Mouse (Mus musculus) midbrain, embryonic 13.5 days (tissue): ENCODE measurements at regions not wholly inside any gene's neighbourhood (a gene's known extent, or its start where the extent isn't known, plus 50 kb on each side); places are given as distances from the start of the nearest gene placed in this dataset.

Experiments used
- ATAC-seq: fragments of 200-750 bp; cut with Nextera tagmentation; 2 replicates; pipeline ENCODE4 v1.8.0; 2017; ENCODE audit warnings: mild to moderate bottlenecking, moderate TSS enrichment, moderate library complexity
- H3K27ac ChIP-seq: fragments of 300-500 bp; sonication (generic); 2 replicates; pipeline ENCODE4 v1.5.1; 2015; ENCODE audit warnings: inconsistent platforms, mild to moderate bottlenecking, moderate library complexity
- H3K27me3 ChIP-seq: fragments of 300-500 bp; sonication (generic); 2 replicates; pipeline ENCODE4 v1.6.1; 2015; ENCODE audit warnings: mild to moderate bottlenecking, inconsistent platforms
- H3K36me3 ChIP-seq: fragments of 300-500 bp; sonication (generic); 2 replicates; pipeline ENCODE4 v1.6.1; 2015; ENCODE audit warnings: mild to moderate bottlenecking, inconsistent platforms
- H3K4me1 ChIP-seq: fragments of 300-500 bp; sonication (generic); replicated peaks from 2 replicates; pipeline ENCODE4 v1.6.1; 2015; ENCODE audit warnings: inconsistent platforms
- H3K4me2 ChIP-seq: fragments of 300-500 bp; sonication (generic); replicated peaks from 2 replicates; pipeline ENCODE4 v1.6.1; 2015; ENCODE audit warnings: moderate library complexity, mild to moderate bottlenecking, inconsistent platforms
- H3K4me3 ChIP-seq: fragments of 300-500 bp; sonication (generic); replicated peaks from 2 replicates; pipeline ENCODE4 v1.5.1; 2015; ENCODE audit warnings: mild to moderate bottlenecking, inconsistent platforms
- H3K9ac ChIP-seq: fragments of 300-500 bp; sonication (generic); replicated peaks from 2 replicates; pipeline ENCODE4 v1.6.1; 2015; ENCODE audit warnings: mild to moderate bottlenecking, inconsistent platforms
- H3K9me3 ChIP-seq: fragments of 300-500 bp; sonication (generic); 2 replicates; pipeline ENCODE4 v1.6.1; 2016; ENCODE audit warnings: mild to moderate bottlenecking, inconsistent platforms
- WGBS: fragments of 180-500 bp; shearing (Covaris S2); methylation state at CpG from one replicate; pipeline ENCODE4 v1.1.7; 2015; 5-methylcytosine and 5-hydroxymethylcytosine counted together

DNA sequence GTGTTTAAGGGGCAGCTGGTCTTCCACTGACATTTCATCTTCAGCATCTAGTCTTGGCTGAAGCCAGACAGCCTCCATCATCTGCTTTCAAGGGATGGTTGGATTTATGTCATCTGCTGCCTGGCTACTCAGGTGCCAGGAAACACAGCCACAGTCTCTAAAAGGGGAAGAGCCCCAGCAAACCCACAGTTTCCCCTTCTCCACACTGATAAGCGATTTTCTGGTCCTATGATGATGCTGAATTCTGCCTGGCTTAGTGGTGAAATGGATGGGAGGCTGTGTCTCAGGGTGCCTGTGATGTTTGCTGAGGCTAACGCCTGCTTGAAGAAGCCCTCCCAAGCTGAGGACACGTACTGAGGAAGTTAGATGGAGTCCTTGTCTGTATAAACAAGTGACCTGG lies 160.5 kb downstream of the Unc5cl start:
- H3K27me3 ChIP-seq = no peaks in the 10 kb centered on the region
- ATAC-seq = no peak
- 83% methylated on average over 3 of the region's 3 CpGs for WGBS

DNA sequence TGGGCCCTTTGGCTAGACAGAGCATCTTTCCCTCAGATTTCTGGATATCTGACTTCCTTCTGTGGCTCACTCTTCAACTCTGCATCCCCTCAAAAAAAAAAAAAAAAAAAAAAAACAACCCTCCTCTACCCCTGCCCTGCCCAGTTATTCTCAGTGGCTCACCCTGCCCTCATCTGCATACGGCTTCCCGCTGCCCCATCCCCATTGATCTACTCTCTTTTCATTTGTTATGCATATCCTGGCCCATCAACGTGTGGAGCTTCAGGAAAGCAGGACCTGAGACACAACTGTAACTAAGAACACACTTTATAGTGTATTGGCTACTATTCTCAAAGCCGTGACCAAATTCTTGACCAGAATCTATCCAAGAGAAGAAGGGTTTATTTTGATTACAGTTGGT lies 161.5 kb downstream of the Unc5cl start:
- ATAC-seq = no peak
- 30% methylated on average over 4 of the region's 4 CpGs for WGBS

More for the DNA sequence above, 160.5 kb downstream of the Unc5cl start:
- no peak overlapping the region for H3K9ac ChIP-seq
- peaks cover 6% of the 10 kb centered on the region; the same call in 1 of the 2 replicates for H3K9me3 ChIP-seq
- H3K4me1 ChIP-seq = no peaks in the 10 kb centered on the region; the same call in 1 of the 2 replicates
- no peak overlapping the region for H3K4me3 ChIP-seq
- 0 out of 2 replicates have a peak, but pooled peaks cover 2% of the 10 kb centered on the region for H3K36me3 ChIP-seq
- no peak overlapping the region for H3K4me2 ChIP-seq
- no peak overlapping the region for H3K27ac ChIP-seq

DNA sequence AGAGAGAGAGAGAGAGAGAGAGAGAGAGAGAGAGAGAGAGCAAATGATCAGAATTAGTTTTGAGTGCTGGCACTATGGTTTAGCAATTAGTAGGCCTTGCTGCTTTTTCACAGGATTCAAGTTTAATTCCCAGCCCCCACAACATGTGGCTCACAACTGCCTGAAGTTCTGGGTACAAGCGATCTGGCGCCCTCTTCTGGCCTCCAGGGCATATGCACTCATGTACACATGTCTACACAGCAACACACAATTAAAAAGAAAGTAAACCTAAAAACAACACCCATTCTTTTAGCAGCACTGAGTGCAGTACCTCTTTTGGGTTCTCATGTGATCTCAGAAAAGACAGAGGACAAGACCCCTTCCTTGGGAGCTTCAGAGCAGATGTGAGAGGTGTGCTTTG lies 166.2 kb downstream of the Unc5cl start:
- Histone ChIP-seq H3K4me3 (no peak overlapping the region), H3K36me3 (no peaks in the 10 kb centered on the region), H3K27ac (no peak overlapping the region), H3K4me1 (no peaks in the 10 kb centered on the region; the same call in 1 of the 2 replicates), H3K9me3 (peaks cover 5% of the 10 kb centered on the region; the same call in 1 of the 2 replicates), H3K4me2 (no peak overlapping the region), H3K9ac (no peak overlapping the region), H3K27me3 (no peaks in the 10 kb centered on the region)
- no peak for ATAC-seq
- 77% methylated on average over 2 of the region's 2 CpGs for WGBS

More for the DNA sequence above, 161.5 kb downstream of the Unc5cl start:
- Histone ChIP-seq H3K9me3 (peaks cover 6% of the 10 kb centered on the region; the same call in 1 of the 2 replicates), H3K36me3 (0 out of 2 replicates have a peak, but pooled peaks cover 2% of the 10 kb centered on the region), H3K27me3 (no peaks in the 10 kb centered on the region), H3K4me2 (no peak overlapping the region), H3K4me1 (no peaks in the 10 kb centered on the region; the same call in 1 of the 2 replicates), H3K27ac (no peak overlapping the region), H3K4me3 (no peak overlapping the region), H3K9ac (no peak overlapping the region)

DNA sequence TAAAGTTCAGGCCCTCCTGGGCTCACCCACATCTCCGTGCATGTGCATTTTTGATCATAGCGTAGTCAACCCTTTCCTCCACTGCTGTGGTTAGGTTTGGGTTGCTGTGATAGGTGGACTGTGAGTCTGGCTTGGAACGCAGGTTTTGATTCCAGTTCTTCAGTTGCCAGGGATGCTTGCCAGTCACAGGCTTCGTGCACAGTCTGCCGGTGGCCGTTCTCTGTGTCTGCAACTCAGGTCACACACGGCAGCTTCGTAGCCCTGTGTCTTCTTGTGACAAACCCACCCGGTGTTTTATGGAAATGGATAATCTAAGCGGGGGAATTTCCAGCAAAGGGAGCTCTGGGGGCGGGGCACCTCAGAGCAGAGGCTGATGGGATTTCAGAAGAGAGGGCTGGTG lies 167.0 kb downstream of the Unc5cl start:
- H3K9me3 ChIP-seq = peaks cover 5% of the 10 kb centered on the region; the same call in 1 of the 2 replicates
- ATAC-seq = no peak
- 93% methylated on average over 11 of the region's 11 CpGs for WGBS

DNA sequence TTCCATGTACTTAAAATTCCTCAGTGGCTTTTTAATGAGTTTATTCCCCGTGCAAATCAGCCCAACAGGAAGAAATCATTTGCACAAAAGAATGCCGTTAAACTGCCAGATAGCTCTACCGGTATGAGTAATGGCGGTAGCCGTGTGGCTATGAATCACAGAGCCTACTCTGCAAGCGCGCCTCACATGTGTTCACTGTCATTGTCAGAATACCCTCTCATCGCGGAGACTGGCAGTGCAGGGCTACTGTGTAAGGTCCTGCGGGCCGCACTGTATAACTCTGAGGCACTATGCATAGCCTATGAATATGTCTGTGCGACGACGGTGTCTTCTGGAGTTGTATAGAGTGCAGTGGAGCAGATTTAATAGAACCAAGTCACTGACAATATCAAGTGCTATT lies 170.2 kb downstream of the Unc5cl start:
- Histone ChIP-seq H3K4me1 (no peaks in the 10 kb centered on the region), H3K4me2 (no peak overlapping the region), H3K27ac (no peak overlapping the region), H3K9me3 (peaks cover 7% of the 10 kb centered on the region; the same call in 1 of the 2 replicates), H3K27me3 (no peaks in the 10 kb centered on the region), H3K36me3 (no peaks in the 10 kb centered on the region), H3K9ac (no peak overlapping the region), H3K4me3 (no peak overlapping the region)
- WGBS = 93% methylated on average over 14 of the region's 14 CpGs
- ATAC-seq = no peak

More for the DNA sequence above, 167.0 kb downstream of the Unc5cl start:
- Histone ChIP-seq H3K36me3 (no peaks in the 10 kb centered on the region), H3K4me2 (no peak overlapping the region), H3K4me1 (no peaks in the 10 kb centered on the region), H3K4me3 (no peak overlapping the region), H3K27ac (no peak overlapping the region), H3K27me3 (no peaks in the 10 kb centered on the region), H3K9ac (no peak overlapping the region)

DNA sequence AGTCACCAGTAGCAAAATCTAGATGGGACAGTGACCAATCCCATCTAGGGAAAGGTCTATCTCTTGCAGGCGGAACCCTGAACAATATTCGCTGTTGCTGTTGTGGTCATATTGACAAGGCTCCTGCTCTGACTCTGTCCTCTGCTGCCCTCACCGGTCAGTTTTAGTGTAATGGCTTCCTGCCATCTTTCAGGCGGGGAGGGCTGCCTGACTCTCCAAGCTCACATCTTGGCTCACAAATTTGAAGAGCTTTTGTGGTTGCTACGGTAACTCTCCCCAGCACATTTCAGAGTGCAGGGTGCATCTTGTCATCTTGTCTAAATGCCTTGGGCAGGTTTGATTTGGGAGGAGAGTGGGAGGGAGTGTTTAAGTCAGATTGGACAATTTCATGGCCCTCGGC lies 171.3 kb downstream of the Unc5cl start:
- Histone ChIP-seq H3K9me3 (peaks cover 7% of the 10 kb centered on the region; the same call in 1 of the 2 replicates), H3K27ac (no peak overlapping the region), H3K36me3 (no peaks in the 10 kb centered on the region), H3K9ac (no peak overlapping the region), H3K4me1 (no peaks in the 10 kb centered on the region), H3K4me2 (no peak overlapping the region), H3K27me3 (no peaks in the 10 kb centered on the region), H3K4me3 (no peak overlapping the region)
- 78% methylated on average over 6 of the region's 6 CpGs for WGBS
- no peak for ATAC-seq

DNA sequence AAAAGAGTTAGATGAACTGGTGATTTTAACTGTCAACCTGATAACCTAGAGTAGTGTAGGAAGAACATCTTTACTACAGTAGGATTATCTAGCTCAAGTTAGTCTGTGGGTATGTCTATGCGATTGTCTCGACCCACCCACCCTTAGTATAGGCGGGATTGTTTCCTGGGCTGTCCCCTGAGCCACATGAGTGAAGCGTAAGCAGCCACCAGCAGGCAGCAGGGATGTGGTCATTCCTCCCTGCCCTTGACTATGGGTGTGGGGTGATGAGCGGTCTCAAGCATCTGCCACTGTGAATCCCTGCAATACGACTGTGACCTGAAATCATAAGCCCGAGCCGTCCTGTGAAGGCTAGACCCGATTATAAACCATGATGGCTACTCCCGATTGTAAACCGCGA lies 184.9 kb downstream of the Unc5cl start:
- no peak for ATAC-seq
- Histone ChIP-seq H3K4me1 (no peaks in the 10 kb centered on the region), H3K9me3 (peaks cover 4% of the 10 kb centered on the region; the same call in 1 of the 2 replicates), H3K4me3 (no peak overlapping the region), H3K4me2 (no peak overlapping the region), H3K36me3 (no peaks in the 10 kb centered on the region), H3K9ac (no peak overlapping the region), H3K27me3 (no peaks in the 10 kb centered on the region), H3K27ac (no peak overlapping the region)
- WGBS = 94% methylated on average over 12 of the region's 12 CpGs

DNA sequence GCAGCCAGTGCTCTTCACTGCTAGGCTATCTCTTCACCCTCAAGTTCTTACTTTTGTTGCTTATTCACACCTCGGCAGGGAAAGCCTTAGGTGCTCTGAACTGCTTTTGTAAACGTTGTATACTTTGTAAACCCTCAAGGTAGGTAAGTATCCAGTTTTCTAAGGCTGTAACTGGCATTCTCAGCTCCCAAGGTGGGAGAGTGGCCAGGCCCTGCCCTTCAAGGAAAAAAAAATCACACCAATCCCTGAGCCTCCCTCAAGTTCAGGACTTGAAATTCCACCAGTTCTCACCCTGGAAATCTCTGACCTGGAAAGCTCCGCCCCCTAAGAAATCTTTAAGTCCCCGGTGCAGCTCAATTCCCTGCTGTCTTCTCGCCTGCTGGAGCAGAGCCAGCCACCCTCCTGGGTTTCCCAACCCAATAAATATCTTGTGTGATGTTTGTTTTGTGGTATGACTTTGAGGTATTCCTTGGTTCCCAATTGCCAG lies 188.9 kb downstream of the Unc5cl start:
- Histone ChIP-seq H3K27ac (no peak overlapping the region), H3K4me3 (no peak overlapping the region), H3K36me3 (no peaks in the 10 kb centered on the region), H3K9me3 (no peaks in the 10 kb centered on the region), H3K4me1 (no peaks in the 10 kb centered on the region), H3K4me2 (no peak overlapping the region), H3K27me3 (no peaks in the 10 kb centered on the region), H3K9ac (no peak overlapping the region)
- 42% methylated on average over 5 of the region's 5 CpGs for WGBS
- ATAC-seq = no peak

DNA sequence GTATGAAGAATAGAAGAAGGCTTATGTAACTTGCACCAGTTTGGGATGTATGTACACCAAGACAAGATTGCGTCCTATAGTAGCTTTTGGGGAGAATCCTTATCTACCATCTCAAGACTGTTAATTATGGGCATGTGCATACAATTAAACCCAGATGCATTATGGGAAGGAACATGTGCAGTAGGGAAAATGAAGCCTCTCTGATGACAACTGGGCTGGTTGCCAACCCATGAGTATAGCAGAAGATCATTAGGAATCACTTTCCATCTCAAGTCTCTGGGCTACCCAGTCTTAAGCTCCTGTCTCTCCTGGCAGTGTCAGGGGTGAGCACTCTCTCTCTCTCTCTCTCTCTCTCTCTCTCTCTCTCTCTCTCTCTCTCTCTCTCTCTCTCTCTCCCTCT lies 190.4 kb downstream of the Unc5cl start:
- no peak overlapping the region for H3K27ac ChIP-seq
- no peak overlapping the region for H3K9ac ChIP-seq
- no peak for ATAC-seq
- no peak overlapping the region for H3K4me2 ChIP-seq
- no peaks in the 10 kb centered on the region for H3K9me3 ChIP-seq
- WGBS = 96% methylated on average over 1 of the region's 1 CpGs
- no peaks in the 10 kb centered on the region for H3K4me1 ChIP-seq
- H3K27me3 ChIP-seq = no peaks in the 10 kb centered on the region
- H3K4me3 ChIP-seq = no peak overlapping the region
- no peaks in the 10 kb centered on the region for H3K36me3 ChIP-seq

DNA sequence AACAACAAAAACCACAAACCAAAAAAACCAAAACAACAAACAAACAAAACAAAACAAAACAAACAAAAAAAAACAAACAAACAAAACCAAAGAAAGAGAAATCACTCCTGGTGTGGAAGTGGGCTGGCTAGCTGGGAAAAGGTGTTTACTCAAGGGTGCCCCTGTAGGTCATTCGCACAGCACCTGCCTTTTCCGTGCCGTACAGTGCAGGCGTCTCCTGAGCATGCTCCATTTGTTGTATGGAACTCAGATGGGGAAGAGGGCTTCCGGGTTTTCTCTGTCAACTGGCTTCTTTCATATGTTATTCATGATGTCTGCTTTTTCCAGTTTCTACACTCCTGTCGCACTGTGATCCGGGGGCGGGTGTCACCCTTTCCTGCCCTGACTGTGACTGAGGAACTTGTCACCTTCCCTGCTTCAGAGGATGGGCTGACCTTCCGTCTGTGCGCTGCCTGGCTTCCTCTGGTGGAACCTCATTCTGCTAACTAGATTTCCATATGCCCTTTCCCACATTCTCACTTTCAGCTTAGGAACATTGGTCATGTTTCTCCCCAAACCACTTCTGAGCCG lies 192.0 kb downstream of the Unc5cl start:
- Histone ChIP-seq H3K9ac (no peak overlapping the region), H3K4me3 (no peak overlapping the region), H3K27me3 (no peaks in the 10 kb centered on the region), H3K27ac (no peak overlapping the region), H3K4me1 (no peaks in the 10 kb centered on the region), H3K9me3 (no peaks in the 10 kb centered on the region), H3K4me2 (peak overlapping the region; percentile 32), H3K36me3 (no peaks in the 10 kb centered on the region)
- no peak for ATAC-seq
- 70% methylated on average over 11 of the region's 11 CpGs for WGBS

DNA sequence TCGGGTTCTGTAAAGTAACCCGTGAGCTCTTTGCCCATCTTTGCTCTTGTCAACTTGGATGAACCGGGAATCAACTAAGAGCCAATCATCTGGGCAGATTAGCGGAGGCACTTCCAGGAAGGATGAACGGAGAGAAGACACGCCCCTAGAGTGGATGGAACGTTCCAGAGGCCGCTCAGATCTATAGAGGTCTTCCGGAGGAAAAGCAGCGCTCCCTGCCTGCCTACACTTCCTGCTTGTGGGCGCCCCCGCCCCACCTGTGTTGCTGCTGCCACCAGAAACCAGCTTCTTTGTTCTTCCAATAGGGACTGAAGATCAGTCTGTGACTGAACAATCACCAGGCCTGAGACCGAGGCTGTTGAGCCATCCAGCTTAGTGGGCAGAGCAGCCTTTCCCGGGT lies 192.7 kb downstream of the Unc5cl start:
- WGBS = 54% methylated on average over 14 of the region's 14 CpGs

DNA sequence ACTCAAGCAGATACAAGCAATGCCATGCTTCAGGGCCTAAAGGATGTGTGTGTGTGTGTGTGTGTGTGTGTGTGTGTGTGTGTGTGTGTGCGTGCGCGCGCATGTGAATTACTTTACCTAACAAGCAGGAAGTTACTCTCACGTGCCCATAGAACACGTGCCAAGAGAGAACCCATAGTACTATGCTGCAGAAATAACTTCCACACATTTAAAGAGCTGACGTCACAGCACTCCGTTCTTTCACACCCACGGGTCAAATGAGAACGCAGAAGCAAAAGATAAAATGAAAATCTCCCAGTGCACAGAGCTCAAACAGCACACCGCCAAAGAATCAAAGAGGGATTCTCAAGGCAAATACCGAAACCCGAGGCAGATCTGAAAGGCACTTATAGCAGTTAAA lies 195.9 kb downstream of the Unc5cl start:
- no peaks in the 10 kb centered on the region for H3K27me3 ChIP-seq
- no peak overlapping the region for H3K27ac ChIP-seq
- ATAC-seq = no peak
- 85% methylated on average over 13 of the region's 13 CpGs for WGBS
- no peaks in the 10 kb centered on the region for H3K36me3 ChIP-seq
- no peaks in the 10 kb centered on the region for H3K4me1 ChIP-seq
- H3K9ac ChIP-seq = no peak overlapping the region
- no peak overlapping the region for H3K4me2 ChIP-seq
- no peaks in the 10 kb centered on the region for H3K9me3 ChIP-seq
- no peak overlapping the region for H3K4me3 ChIP-seq

More for the DNA sequence above, 192.7 kb downstream of the Unc5cl start:
- no peaks in the 10 kb centered on the region for H3K4me1 ChIP-seq
- no peak overlapping the region for H3K27ac ChIP-seq
- no peaks in the 10 kb centered on the region for H3K36me3 ChIP-seq
- peak; percentile 72; the same call in 1 of the 2 replicates for ATAC-seq
- no peak overlapping the region for H3K4me3 ChIP-seq
- H3K9ac ChIP-seq = no peak overlapping the region
- H3K4me2 ChIP-seq = peak overlapping the region; percentile 32
- no peaks in the 10 kb centered on the region for H3K9me3 ChIP-seq
- H3K27me3 ChIP-seq = no peaks in the 10 kb centered on the region

DNA sequence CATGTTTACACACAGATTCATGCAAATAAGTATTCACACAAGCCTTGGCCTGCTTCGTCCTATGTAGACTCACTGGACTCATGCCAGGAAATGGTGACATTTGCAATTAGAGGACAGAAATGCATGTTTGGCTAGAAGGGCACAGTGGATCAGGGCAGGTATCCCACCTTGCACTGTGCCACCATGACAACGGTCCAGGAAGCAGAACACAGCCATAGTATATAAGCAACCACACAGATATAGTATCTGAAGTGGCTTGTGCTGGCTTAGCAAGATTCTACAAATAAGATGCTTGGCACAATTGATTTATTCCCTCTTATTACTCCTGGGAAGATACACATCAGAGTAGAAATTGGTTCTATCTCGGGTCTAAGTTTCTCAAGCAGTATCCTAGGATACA lies 218.0 kb downstream of the Unc5cl start:
- Histone ChIP-seq H3K4me3 (no peak overlapping the region), H3K36me3 (no peaks in the 10 kb centered on the region), H3K9ac (no peak overlapping the region), H3K4me2 (no peak overlapping the region), H3K4me1 (no peaks in the 10 kb centered on the region), H3K9me3 (no peaks in the 10 kb centered on the region), H3K27ac (no peak overlapping the region), H3K27me3 (no peaks in the 10 kb centered on the region)
- ATAC-seq = no peak
- WGBS = 82% methylated on average over 3 of the region's 3 CpGs
